Mouse (Mus musculus): ENCODE results near the gene Kcnh4. TPM values are rescaled to one million over a fixed set of nuclear protein-coding genes. Genes with fewer than 3 reads are reported as not detected.
A peak's percentile ranks its signal among the peaks of the same experiment; 100 is the strongest.

Gene Kcnh4
- total and polyA plus RNA-seq, 2 experiments from 2014 or later: 4.2 to 12.9 TPM

- 47% methylated on average over 6 of the region's 6 CpGs for WGBS
- Histone ChIP-seq H3K9ac (replicated peaks; ENCODE audit: low read length) (no peak overlapping the region; the same call in 1 of the 2 replicates), H3K4me3 (ENCODE audit: low read length) (no peak overlapping the region), H3K4me2 (ENCODE audit: low read depth, low read length) (peak overlapping the region; percentile 33; the same call in 1 of the 2 replicates), H3K9me3 (ENCODE audit: low read length) (no peaks in the 10 kb centered on the region), H3K27me3 (ENCODE audit: insufficient read depth, low read length) (no peaks in the 10 kb centered on the region), H3K27ac (no peak overlapping the region; the same call in 1 of the 2 replicates), H3K4me1 (ENCODE audit: insufficient read depth, low read length) (peaks cover 6% of the 10 kb centered on the region; the same call in 1 of the 2 replicates), H3K36me3 (ENCODE audit: insufficient read depth, low read length) (peaks cover 30% of the 10 kb centered on the region)
- peak; percentile 90 for DNase-seq (ENCODE audit: low spot score)
- no peak for ATAC-seq
- peak; percentile 91 for TF ChIP-seq CTCF (IDR thresholded peaks at IDR 0.05; ENCODE audit: low read depth)
Observed at GRCm38 (mm10) chr11:100714534-100714915, 45.2 kb downstream of the Kcnh4 start.

- no peaks in the 10 kb centered on the region for H3K27me3 ChIP-seq (ENCODE audit: insufficient read depth, low read length)
- peak within 1 kb of the TSS; percentile 83; the same call in 1 of the 2 replicates for H3K4me2 ChIP-seq (ENCODE audit: low read depth, low read length)
- peaks cover 6% of the 10 kb centered on the region; the same call in 1 of the 2 replicates for H3K4me1 ChIP-seq (ENCODE audit: insufficient read depth, low read length)
- no peak within 1 kb of the TSS for H3K4me3 ChIP-seq (ENCODE audit: low read length)
- peak within 1 kb of the TSS; percentile 6; the same call in 1 of the 2 replicates for H3K9ac ChIP-seq (replicated peaks; ENCODE audit: low read length)
- TF ChIP-seq CTCF (IDR thresholded peaks at IDR 0.05; ENCODE audit: low read depth): no peak
- H3K36me3 ChIP-seq (ENCODE audit: insufficient read depth, low read length): peaks cover 36% of the 10 kb centered on the region
- no peaks in the 10 kb centered on the region for H3K9me3 ChIP-seq (ENCODE audit: low read length)
- DNase-seq (ENCODE audit: low spot score) (no peak), ATAC-seq (no peak)
- 13% methylated on average over 38 of the region's 38 CpGs for WGBS
- H3K27ac ChIP-seq: peak within 1 kb of the TSS; percentile 26; the same call in 1 of the 2 replicates
Observed at GRCm38 (mm10) chr11:100713735-100714533, 45.8 kb downstream of the Kcnh4 start, which contains the start of gene Hspb9. Hspb9 (plus strand) TSS chr11:100713850.

DNA sequence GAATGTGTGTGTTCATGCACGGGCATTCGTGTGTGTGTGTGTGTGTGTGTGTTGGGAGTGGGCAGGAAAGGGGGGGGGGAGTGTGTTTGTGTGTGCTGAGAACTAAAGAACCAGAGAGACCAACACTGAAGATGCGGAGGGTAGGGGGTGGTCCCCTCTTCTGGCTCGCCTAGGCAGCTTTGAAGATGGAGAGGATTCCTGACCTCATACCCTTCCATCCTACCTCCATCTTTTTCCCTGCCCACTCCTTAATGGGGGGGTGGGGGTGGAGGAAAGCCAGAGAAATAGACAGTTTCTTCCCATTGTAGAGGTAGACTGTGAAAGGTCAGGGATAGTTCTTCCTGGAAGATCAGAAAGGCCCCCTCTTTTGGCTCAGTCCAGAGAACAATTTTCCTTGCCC is 46.6 kb downstream of the Kcnh4 start:
- Histone ChIP-seq H3K4me3 (ENCODE audit: low read length) (no peak overlapping the region), H3K36me3 (ENCODE audit: insufficient read depth, low read length) (peaks cover 39% of the 10 kb centered on the region), H3K4me2 (ENCODE audit: low read depth, low read length) (no peak overlapping the region), H3K9ac (replicated peaks; ENCODE audit: low read length) (peak overlapping the region; percentile 6; the same call in 1 of the 2 replicates), H3K27ac (no peak overlapping the region), H3K27me3 (ENCODE audit: insufficient read depth, low read length) (no peaks in the 10 kb centered on the region), H3K4me1 (ENCODE audit: insufficient read depth, low read length) (peaks cover 6% of the 10 kb centered on the region; the same call in 1 of the 2 replicates), H3K9me3 (ENCODE audit: low read length) (no peaks in the 10 kb centered on the region)
- TF ChIP-seq CTCF (IDR thresholded peaks at IDR 0.05; ENCODE audit: low read depth): no peak
- no peak for DNase-seq (ENCODE audit: low spot score)
- 77% methylated on average over 4 of the region's 4 CpGs for WGBS
- no peak for ATAC-seq

- whole genome bisulfite sequencing: 2% methylated on average over 46 of the region's 48 CpGs
- no peak for TF ChIP-seq CTCF (IDR thresholded peaks at IDR 0.05; ENCODE audit: low read depth)
Observed at GRCm38 (mm10) chr11:100711783-100712615, 47.7 kb downstream of the Kcnh4 start, which contains the start of gene Kat2a. Kat2a (minus strand) TSS chr11:100712465.

GRCm38 (mm10) chr11:100710977-100711376 is 48.8 kb downstream of the Kcnh4 start:
- no peak for TF ChIP-seq CTCF (IDR thresholded peaks at IDR 0.05; ENCODE audit: low read depth)
- Histone ChIP-seq H3K4me3 (ENCODE audit: low read length) (no peak overlapping the region), H3K27me3 (ENCODE audit: insufficient read depth, low read length) (no peaks in the 10 kb centered on the region), H3K4me2 (ENCODE audit: low read depth, low read length) (peak overlapping the region; percentile 83), H3K4me1 (ENCODE audit: insufficient read depth, low read length) (peaks cover 6% of the 10 kb centered on the region; the same call in 1 of the 2 replicates), H3K9ac (replicated peaks; ENCODE audit: low read length) (peak overlapping the region; percentile 92), H3K27ac (no peak overlapping the region), H3K9me3 (ENCODE audit: low read length) (no peaks in the 10 kb centered on the region), H3K36me3 (ENCODE audit: insufficient read depth, low read length) (peaks cover 46% of the 10 kb centered on the region)
- DNase-seq (ENCODE audit: low spot score) (no peak), ATAC-seq (no peak)
- WGBS: 89% methylated on average over 4 of the region's 4 CpGs

More at GRCm38 (mm10) chr11:100711783-100712615, 47.7 kb downstream of the Kcnh4 start, which contains the start of gene Kat2a:
- Histone ChIP-seq H3K36me3 (ENCODE audit: insufficient read depth, low read length) (peaks cover 43% of the 10 kb centered on the region), H3K4me3 (ENCODE audit: low read length) (peak within 1 kb of the TSS; percentile 99), H3K4me1 (ENCODE audit: insufficient read depth, low read length) (peaks cover 6% of the 10 kb centered on the region; the same call in 1 of the 2 replicates), H3K27ac (peak within 1 kb of the TSS; percentile 79), H3K9me3 (ENCODE audit: low read length) (no peaks in the 10 kb centered on the region), H3K4me2 (ENCODE audit: low read depth, low read length) (peak within 1 kb of the TSS; percentile 83), H3K9ac (replicated peaks; ENCODE audit: low read length) (peak within 1 kb of the TSS; percentile 92), H3K27me3 (ENCODE audit: insufficient read depth, low read length) (no peaks in the 10 kb centered on the region)
- ATAC-seq (peak; percentile 92), DNase-seq (ENCODE audit: low spot score) (peak; percentile 95)

GRCm38 (mm10) chr11:100710528-100710927 is 49.2 kb downstream of the Kcnh4 start:
- Histone ChIP-seq H3K4me2 (ENCODE audit: low read depth, low read length) (no peak overlapping the region), H3K27me3 (ENCODE audit: insufficient read depth, low read length) (no peaks in the 10 kb centered on the region), H3K4me3 (ENCODE audit: low read length) (no peak overlapping the region), H3K4me1 (ENCODE audit: insufficient read depth, low read length) (peaks cover 6% of the 10 kb centered on the region; the same call in 1 of the 2 replicates), H3K36me3 (ENCODE audit: insufficient read depth, low read length) (peaks cover 46% of the 10 kb centered on the region), H3K9ac (replicated peaks; ENCODE audit: low read length) (no peak overlapping the region), H3K9me3 (ENCODE audit: low read length) (no peaks in the 10 kb centered on the region), H3K27ac (no peak overlapping the region)
- no peak for ATAC-seq
- no peak for DNase-seq (ENCODE audit: low spot score)
- TF ChIP-seq CTCF (IDR thresholded peaks at IDR 0.05; ENCODE audit: low read depth): no peak
- WGBS: 93% methylated on average over 15 of the region's 15 CpGs
